Mouse (Mus musculus) retina, embryonic 14.5 days (tissue): ENCODE results near the gene Susd4.

ENCODE experiments used
- DNase-seq: peaks from one replicate; pipeline ENCODE4 v3.0.0-alpha.2; 2015; ENCODE audit warnings: low spot score

The Susd4 gene

GRCm38 (mm10) chr1:182861671-182862358, 98.2 kb downstream of the Susd4 start:
- DNase-seq = no peak

GRCm38 (mm10) chr1:182863396-182863795, 99.7 kb downstream of the Susd4 start:
- no peak for DNase-seq

- DNase-seq = no peak
Observed at GRCm38 (mm10) chr1:182867886-182868285, 104.2 kb downstream of the Susd4 start.

GRCm38 (mm10) chr1:182868432-182869113, 104.9 kb downstream of the Susd4 start:
- peak; percentile 52 for DNase-seq

GRCm38 (mm10) chr1:182869114-182869456, 105.4 kb downstream of the Susd4 start:
- DNase-seq = peak; percentile 21

DNA sequence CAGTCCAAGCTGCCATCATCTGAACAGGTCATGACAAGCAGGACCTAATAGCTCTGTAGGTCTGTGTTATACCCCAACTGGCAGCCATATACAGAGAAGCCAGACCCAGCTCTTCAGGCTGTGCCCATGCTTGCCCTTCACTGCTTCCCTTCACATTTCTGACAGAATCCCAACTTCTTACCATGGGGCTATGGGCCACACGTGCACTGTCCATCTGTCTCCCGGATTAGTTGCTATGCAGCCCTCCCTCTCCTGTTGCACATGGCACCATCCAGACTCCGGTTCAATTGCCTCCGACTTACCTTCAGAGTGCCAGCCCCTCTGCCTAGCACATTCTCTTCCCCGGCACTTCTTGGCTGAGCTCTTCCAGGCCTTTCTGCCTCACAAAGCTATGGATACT, 114.5 kb downstream of the Susd4 start:
- no peak for DNase-seq

DNA sequence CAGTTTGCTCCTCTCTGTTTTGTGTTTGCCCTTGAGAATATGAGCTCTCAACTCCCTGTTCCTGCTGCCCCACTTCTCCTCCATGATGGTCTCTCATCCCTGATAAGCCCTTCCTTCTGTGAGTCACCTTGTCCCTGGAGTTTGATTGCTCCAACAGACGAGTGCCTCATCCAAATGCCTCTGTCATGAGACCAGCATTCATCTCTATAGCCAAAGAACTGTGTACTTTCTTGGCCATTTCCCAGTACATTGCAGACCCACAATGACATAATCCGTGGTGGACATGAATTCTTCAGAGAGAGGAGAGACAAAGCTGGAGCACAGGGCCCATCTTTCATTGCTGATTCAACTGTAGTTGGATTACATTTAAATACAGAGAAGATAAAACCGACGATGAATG, 115.1 kb downstream of the Susd4 start:
- no peak for DNase-seq

DNA sequence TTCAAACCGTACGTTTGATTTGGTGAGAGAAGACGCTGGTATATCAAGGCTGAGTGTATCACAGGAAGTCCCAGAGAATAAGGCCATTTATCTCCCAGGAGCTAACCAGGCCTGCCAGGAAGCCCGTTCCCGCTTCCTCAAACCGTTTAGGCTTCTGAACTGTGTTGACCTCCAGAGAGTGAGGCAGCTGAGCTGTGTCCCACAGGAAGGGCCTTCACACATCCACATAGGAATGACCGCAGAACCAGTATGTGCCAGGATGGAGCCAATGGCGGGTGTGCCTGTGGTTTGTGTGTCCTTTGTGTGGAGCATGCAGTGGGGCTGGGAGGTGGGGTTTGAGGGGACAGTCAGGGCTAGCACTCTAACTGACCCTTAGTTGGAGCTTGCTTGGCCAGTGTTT, 117.6 kb downstream of the Susd4 start:
- DNase-seq = no peak

DNA sequence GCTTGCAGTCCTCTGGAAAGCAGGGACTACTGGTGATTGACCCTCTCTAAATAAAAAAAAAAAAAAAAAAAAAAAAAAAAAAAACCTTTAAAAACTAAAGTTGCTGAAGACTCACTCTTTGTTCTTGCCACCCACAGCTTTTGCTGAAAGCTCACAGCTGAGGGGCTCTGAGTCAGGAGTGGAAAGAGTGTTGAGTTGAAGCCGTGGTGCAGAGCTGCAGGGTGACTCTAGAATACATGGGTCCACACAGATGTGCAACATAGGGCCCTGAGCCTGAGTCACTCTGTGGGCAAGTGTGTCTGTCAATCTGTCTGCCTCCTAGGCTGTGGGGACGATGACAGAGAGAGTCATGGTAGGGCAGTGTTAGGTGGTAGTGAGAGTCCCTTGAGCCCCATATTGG, 119.0 kb downstream of the Susd4 start:
- no peak for DNase-seq

- peak; percentile 64 for DNase-seq
Observed at GRCm38 (mm10) chr1:182895698-182896097, 132.0 kb downstream of the Susd4 start.

GRCm38 (mm10) chr1:182897071-182897470, 133.4 kb downstream of the Susd4 start:
- no peak for DNase-seq

- DNase-seq = no peak
Observed at GRCm38 (mm10) chr1:182897506-182898138, 134.0 kb downstream of the Susd4 start.

DNA sequence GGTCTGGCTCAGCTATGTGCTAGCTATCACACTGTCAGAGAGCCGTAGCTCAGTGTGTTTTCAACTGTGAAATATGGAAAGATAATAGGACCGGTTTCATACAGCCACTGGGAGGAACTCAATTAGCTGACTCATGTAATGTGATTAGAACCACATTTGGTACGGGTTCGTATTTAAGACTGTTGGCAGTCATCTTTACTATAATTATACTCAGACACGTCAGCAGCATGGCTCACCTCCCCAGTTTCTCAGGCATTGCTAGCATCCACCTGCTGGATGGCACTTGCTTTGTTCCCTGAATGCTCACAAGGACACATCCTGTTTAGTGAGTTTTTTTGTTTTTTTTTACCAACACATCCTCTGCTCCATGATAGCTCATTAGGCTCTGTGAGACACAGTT, 138.4 kb downstream of the Susd4 start:
- DNase-seq = peak; percentile 26

DNA sequence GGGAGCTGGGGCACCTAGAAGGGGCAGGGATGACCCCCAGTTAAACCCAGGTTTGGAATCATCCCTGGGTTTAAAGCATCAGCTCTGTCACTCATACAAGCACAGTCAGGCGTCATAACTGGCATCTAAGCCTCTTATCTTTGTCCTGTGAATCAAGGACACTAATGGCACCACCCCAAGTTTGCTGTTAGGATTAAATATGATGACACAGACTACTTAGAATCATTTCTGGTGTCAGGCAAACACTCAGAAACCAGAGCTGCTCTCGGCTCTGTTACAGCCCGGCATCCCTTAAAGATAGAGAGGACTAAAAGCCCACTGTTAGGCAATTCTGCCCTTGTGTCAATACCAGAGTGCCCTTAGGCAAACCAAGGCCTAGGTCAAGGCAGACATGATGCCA, 139.2 kb downstream of the Susd4 start:
- no peak for DNase-seq

DNA sequence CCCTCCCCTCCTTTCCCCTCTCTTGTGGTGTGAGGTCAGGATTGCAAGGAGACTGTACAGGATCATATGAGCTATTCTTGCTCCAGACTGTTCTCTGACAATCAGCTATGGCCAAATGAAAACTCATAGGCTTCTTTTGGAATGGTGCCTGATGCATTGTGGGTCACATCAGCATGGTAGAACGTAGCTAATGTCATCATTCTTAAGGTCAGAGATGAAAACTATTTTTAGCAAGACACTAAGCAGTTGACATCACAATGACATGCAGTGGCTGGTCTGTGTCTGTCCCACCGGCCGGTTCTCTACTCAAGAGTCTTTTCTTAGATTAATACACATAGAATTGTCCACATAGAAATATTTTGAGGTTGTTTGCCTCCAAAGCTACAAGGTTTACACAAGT, 142.0 kb downstream of the Susd4 start:
- no peak for DNase-seq

- peak; percentile 78 for DNase-seq
Observed at GRCm38 (mm10) chr1:182908050-182909036, 144.7 kb downstream of the Susd4 start.

DNA sequence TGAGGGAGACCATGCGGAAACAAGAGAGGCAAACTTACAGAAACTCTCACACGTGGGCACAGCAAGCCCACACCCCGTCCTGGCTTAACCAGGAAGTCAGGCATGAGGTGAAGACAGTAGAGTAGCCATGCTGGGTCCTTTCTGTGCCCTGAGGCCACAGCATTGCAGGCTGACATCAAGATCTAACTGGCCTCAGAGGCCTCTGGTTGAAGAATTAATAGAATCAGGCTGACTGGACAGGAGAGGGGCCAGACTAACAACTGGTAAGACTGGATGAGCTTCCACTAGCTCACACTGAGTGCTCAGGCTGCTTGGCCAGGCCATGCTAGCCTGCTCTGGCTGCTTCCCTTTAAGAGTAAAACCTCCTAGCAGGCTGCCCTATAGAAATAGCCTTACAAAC, 145.4 kb downstream of the Susd4 start:
- DNase-seq = no peak

- no peak for DNase-seq
Observed at GRCm38 (mm10) chr1:182909596-182909995, 145.9 kb downstream of the Susd4 start.

GRCm38 (mm10) chr1:182912591-182912990, 148.9 kb downstream of the Susd4 start:
- DNase-seq = no peak

- no peak for DNase-seq
Observed at GRCm38 (mm10) chr1:182914121-182914908, 150.7 kb downstream of the Susd4 start.

GRCm38 (mm10) chr1:182916166-182916565, 152.5 kb downstream of the Susd4 start:
- no peak for DNase-seq
